Mouse (Mus musculus) cerebral cortex, adult 2 months (tissue): ENCODE results near the gene Wee2.

Experiments
- WGBS: fragments of 180-500 bp; shearing (Covaris S2); methylation state at CpG from one replicate; pipeline ENCODE4 v1.1.7; 2018; 5-methylcytosine and 5-hydroxymethylcytosine counted together

Gene Wee2

GRCm38 (mm10) chr6:40438936-40439335 lies at the start of gene Wee2:
Gene Wee2 (plus strand): TSS chr6:40439088.
- 44% methylated on average over 5 of the region's 5 CpGs for WGBS

DNA sequence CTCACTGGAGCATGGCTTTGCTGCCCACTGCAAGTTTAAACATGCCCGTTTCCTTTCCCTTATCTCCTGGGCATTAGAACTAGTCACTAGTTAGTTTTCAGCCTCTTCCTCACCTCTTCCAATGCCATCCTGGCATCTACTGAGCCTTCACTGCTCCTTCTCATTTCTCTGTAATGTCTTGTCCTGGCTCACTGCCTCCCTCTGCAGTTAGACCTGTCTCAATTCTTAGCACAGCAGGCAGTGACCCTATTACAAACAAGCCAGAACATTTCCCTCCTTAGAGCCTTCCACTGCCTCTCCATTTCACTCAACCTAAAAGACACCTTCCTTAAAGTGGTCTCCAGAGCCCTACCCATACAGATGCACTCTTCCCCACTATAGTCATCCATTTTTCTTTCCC lies 47.9 kb upstream of the Wee2 start:
- 90% methylated on average over 1 of the region's 1 CpGs for WGBS

DNA sequence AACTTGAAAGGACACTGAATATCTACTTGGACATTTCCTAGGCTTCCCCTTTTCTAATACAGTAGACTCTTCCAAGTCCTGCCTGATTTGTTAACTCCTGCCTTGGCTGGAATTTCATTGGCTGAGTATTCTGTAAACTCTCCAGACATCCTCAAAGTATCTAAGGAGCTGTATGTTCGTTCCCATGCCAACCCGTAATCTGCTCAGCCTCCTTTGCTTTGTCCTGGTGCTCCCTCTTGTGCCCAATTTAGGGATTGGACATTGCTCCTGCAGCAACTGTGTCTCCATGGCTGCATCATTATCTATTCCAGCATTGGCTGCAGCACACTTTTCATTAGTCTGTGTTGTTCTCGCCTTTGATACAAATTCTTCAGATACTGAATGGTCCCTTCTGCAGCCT lies 45.7 kb upstream of the Wee2 start:
- 12% methylated on average over 3 of the region's 3 CpGs for whole genome bisulfite sequencing

DNA sequence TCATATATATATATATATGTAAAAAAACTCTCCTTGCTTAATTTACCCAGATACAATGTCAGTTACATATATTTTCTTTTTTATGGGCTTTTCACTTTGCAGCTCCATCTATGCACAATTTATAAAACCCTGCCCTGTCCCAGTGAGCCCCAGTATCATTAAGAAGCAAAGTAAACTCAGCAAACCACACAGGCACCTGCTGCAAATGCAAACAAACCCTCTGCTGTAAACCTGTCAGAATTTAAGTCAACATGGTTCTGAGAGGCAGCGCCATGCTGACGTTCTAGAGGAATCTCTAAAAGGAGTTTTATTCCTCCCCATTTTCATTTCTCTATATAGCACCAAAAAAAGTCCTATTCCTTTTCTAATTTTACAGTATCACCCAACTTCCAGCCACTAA lies 36.9 kb upstream of the Wee2 start:
- 59% methylated on average over 2 of the region's 2 CpGs for WGBS

GRCm38 (mm10) chr6:40403640-40404285 lies 35.1 kb upstream of the Wee2 start:
- 51% methylated on average over 4 of the region's 4 CpGs for WGBS

GRCm38 (mm10) chr6:40411085-40411484 lies 27.8 kb upstream of the Wee2 start:
- 91% methylated on average over 3 of the region's 3 CpGs for WGBS

DNA sequence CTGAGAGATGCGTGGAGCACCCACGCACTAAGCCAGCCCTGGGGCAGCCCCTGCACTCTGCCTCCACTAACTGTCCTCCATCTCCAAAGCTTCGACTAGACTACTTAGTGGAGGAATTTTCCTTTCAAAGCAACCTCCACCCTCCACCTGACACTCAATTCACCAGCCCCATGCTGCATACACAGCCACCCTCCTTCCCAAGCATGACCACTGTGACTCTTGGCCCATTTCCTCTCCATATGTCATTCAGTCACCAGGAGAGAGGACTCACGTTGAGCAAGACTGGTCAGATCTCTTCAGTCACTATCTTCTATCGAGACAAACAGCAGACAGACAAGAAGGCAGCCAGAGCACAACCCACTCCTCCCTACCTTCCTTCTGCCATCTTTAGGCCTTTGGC lies 25.8 kb upstream of the Wee2 start:
- WGBS, result 65% methylated on average over 5 of the region's 5 CpGs

DNA sequence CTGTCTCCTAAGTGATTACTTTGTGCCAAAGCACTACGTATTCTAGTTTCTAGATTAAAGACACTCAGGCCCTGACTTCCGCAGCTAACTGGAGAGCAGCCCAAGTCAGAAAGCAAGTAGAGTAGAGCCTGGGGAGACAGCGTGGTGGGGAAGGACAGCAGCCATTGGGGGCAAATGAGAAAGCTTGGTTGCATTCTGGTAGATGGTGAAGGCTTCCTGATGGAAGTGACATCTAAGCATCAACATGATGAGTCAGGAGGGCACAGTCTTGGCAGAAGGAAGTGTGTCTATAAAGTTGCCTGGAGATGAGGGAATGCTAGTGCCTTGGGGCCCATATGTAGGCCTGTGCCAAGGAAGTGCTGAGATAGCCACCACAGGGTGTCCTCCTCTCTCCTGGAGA lies 25.3 kb upstream of the Wee2 start:
- 86% methylated on average over 3 of the region's 3 CpGs for WGBS

GRCm38 (mm10) chr6:40415799-40416198 lies 23.1 kb upstream of the Wee2 start:
- WGBS, result 74% methylated on average over 5 of the region's 5 CpGs

DNA sequence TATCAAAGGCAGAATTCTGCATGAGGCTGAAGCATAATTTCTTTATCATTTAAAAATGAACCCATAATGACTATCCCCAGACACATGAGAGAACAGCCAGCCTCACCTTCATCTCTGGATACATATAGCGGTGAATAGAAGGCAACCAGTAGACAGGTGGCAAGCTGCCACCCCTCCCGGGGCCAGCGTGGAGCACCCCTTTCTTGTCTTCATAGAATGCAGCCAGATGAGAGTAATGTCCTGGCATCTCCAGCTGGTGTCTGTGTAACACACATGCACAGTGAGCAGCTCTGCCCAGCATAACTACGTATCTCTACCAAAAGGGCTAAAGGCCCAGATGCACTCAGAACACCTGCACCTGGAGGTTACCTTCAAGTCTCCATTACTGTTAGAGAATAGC lies 20.5 kb upstream of the Wee2 start:
- 69% methylated on average over 4 of the region's 4 CpGs for WGBS

DNA sequence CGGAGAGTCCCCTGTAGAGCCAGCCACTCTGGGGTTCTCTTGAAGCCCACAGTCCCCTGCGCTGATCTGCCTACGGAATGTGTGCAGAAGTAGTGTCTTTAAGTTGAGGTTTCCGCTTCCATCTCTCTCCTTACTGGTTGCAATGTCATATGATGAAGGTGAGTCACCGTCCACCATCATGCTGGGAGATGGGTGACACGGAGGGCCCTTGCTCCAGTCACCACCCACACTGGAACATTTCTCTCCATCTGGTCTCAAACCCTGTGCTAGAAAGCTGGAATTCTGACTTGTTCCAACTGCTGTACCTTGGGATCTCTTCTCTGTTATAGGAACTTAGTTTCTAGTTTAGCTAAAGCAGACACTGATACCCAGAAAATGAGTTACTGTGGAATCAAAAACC lies 17.8 kb upstream of the Wee2 start:
- WGBS, result 77% methylated on average over 6 of the region's 6 CpGs

DNA sequence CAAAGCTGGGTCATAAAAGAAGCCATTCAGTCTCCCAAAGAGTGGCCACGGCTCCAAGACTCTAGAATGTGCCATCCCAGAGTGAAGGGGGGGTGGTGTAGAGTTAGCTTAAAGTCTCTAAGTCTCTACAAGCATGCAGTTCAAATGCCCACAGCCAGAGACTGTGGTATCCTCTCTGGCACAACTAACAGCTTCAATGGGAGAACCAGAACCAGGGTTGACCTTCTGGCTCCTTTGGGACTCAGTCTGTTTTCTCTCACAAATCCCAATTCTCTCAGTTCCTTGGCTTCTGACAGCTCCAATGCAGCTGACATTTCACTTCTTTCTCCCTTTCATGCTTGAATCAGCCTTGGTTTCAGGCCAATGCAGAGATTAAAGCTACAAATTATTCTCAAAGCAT lies 15.9 kb upstream of the Wee2 start:
- WGBS, result 56% methylated on average over 1 of the region's 1 CpGs

DNA sequence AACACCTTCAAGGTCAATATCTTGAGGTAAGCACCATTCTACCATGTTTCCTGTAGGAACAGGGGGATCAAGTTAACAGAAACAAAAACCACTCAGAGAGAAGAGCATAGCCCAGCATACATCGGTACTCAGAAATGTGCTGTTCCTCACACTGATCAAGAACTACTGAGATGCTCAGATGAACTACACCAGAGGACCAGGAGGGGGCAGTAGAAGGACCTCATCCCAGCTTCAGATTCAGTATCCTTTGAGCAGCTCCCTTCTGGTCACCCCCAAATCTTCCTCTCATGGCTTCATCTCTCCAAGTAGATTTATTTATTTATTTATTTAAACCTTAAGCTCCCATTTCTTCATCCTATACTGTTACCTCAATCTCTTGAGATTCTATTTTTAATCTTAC lies 15.1 kb upstream of the Wee2 start:
- 47% methylated on average over 1 of the region's 1 CpGs for WGBS

DNA sequence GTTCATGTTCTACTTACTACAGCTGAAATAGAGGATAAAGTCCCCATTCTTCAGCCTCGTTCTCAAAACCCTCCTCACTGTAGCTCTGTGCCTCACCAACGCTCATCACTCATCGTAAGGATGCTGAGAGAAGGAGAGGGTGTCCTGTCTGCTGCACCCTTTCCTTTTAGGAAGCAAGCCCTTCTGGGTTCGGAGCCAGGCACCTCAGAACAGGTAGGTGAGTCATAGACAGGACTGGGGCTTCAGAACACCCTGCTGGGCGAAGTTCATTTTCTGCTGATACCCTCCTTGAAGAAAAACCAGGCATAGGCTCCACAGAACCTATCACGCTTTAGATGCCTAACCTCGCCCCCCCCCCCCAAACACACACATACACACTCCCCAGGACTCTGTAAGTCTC lies 11.4 kb upstream of the Wee2 start:
- 81% methylated on average over 7 of the region's 7 CpGs for WGBS

DNA sequence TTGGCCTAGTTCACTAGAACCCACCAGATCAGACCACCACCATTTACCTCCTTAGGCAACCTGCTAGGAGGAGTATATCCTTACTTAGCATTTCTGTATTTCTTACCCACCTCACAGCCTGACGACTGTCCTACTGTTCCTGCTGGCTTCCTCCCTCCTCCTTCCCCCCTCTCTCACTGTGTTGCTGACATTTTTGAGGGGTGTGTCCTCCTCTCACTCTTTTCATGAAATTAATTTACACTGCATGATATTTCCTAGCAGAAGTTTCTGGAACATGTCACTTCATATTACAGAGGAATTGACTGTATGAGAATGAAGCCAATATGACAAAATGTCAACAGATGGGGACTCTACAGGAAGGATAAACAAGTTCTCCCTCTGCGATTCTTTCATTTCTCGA lies 10.2 kb upstream of the Wee2 start:
- WGBS, result 53% methylated on average over 3 of the region's 3 CpGs

- WGBS, result 56% methylated on average over 4 of the region's 4 CpGs
Measured at GRCm38 (mm10) chr6:40429521-40429931, 9.4 kb upstream of the Wee2 start.

DNA sequence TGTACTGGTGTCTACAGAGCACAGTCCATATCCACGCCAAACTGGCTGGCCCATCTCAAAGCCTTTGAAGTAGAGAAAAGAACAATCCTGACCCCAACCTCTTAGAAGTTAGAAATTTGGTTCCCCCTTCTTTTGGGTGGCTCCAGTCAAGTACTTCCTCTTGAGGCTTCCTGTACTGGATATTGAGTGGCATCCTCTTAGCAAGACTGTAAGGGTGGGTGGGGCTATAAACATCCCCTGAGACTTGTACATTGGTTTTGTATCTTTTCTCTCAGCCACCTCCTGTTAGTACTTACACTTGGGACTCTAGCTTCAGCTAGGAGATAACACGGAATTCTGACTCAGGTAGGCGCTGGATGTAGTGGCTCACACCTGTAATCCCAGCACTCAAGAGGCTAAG lies 8.6 kb upstream of the Wee2 start:
- 79% methylated on average over 3 of the region's 3 CpGs for WGBS

- WGBS, result 54% methylated on average over 3 of the region's 3 CpGs
Measured at GRCm38 (mm10) chr6:40430878-40431277, 8.0 kb upstream of the Wee2 start.

DNA sequence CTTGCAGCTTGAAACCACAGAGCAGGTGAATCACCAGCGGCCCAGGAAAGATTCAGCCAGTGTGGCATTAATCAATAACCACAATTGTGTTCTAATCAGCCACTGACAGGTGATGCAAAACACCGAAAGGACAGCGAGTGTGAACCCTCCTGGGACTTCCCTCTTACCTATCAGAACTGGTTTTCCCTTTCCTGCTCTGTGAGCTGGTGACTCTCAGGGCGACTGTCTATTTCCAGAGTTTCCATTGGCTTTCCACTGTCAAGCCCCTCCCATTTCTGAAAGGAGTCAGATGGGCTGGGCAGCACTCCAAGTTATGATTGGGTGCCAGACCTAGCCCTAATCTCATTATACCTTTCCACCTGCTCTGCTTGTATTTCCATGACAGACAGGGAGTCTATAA lies 7.5 kb upstream of the Wee2 start:
- WGBS, result 70% methylated on average over 4 of the region's 4 CpGs

- WGBS, result 47% methylated on average over 17 of the region's 17 CpGs
Measured at GRCm38 (mm10) chr6:40432346-40433275, 6.3 kb upstream of the Wee2 start.

DNA sequence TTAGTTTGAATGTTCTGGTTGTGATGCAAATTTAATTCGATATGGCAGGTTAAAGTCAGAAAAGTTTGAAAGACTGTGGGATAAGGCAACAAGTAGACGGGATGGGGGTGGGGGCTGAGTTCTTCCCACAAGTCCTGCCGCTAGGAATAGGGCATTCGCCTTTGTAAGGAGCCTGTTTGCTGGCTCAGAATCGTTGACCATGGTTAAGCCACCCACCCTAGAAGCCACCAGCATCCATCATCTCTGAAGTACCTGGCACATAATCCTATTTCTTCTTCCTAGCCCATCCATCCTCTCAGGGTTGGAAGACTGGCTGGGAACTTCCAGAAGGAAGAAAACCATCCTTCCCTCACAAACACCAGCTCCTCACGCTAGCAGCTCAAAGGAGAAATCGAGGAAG lies 4.2 kb upstream of the Wee2 start:
- WGBS, result 7% methylated on average over 7 of the region's 7 CpGs

DNA sequence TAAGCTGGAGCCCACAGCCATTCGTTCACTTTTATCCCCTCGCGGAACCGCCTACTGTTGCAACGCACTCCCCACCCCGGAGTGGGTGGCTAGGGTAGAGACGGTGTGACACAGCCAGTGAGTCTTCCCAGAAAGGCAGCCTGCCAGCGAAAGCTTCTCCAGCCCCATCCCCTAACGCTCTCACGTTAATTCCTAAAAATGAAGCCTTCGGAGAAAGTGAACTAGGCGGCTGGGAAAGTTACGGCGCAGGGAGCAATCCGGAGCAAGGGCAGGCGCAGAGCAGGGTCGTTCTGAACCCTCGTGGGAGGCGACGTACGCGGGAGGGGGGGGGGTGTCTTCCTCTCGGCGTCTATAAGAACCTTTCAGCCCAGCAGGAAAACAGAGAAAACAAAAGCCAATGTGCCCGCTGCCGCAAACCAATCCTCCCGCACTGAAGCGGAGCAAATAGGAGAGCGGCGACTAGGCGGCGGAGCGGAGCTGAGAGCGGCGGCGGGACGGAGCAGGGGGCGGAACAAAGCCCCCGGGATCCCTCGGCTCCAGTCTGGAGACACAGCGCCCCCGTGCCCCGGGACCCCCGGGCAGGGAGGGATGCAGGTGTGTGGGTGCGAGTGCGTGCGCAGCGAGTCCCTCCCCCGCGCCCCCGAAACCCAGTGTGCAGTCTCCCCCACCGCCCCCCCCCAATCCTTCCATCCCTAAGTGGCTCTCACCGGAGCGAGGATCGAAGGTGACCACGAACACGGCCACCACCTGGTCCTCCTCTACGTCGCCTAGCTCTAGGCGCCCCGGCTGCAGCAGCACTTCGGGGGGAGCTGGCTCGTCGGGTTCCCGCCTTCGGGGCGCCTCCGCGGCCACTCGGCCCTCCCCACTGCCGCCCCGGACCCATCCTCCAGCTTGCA lies 3.5 kb upstream of the Wee2 start:
- WGBS, result under 1% methylated on average over 69 of the region's 72 CpGs
